Mouse (Mus musculus) bone marrow, adult 2 months (tissue): Measurements from ENCODE around the gene Rubcn.

Source experiments
- CTCF ChIP-seq: fragments of 200-500 bp; IDR thresholded peaks from 2 replicates; pipeline ENCODE4 v1.5.1; 2011; ENCODE audit warnings: low read length, control low read depth; ENCODE audit not compliant: control insufficient read depth, insufficient read depth
- POLR2A ChIP-seq: fragments of 200-500 bp; IDR thresholded peaks from 2 replicates; pipeline ENCODE4 v1.6.1; 2011; ENCODE audit warnings: low read depth, mild to moderate bottlenecking, control low read depth, low read length, borderline replicate concordance; ENCODE audit not compliant: control insufficient read depth

GRCm38 (mm10) chr16:32810321-32810720, 67.2 kb downstream of the Rubcn start, which contains the start of gene Smbd1:
- TF ChIP-seq POLR2A (no peak), CTCF (no peak)
